Mouse (Mus musculus) megakaryocyte, embryonic 14.5 days (primary cell): ENCODE data around the gene Il1a.

Experiments used
- FLI1 ChIP-seq: IDR thresholded peaks from 2 replicates; pipeline ENCODE4 v1.6.1; 2012; ENCODE audit warnings: low read length, inconsistent platforms, mixed read lengths
- GATA1 ChIP-seq: IDR thresholded peaks from 3 replicates; pipeline ENCODE4 v1.6.1; 2012; ENCODE audit warnings: mixed read lengths, low read length, inconsistent platforms, borderline replicate concordance

- TF ChIP-seq GATA1, result no peak
- TF ChIP-seq FLI1, result no peak
Observed at GRCm38 (mm10) chr2:129297589-129297982, 12.2 kb downstream of the Il1a start.
